Comparison of ENCODE assay signal across 8 mouse cellular contexts in genomic region chr1:60098024-60098781, GRCm38 (mm10). TPM values are rescaled to one million over a fixed set of nuclear protein-coding genes. Genes with fewer than 3 reads are reported as not detected.
DNase-seq lines count a peak whose midpoint lies in the region; ATAC-seq lines count a peak whose summit lies in the region.

Gene Carf (plus strand): TSS chr1:60098247.
Gene Wdr12 (minus strand): TSS chr1:60098645.

- DNase-seq in B cell, adult 2 months: peak; percentile 94 to 95
- DNase-seq in brain, adult 2 months (ENCODE audit: low read depth, low spot score): peak; percentile 100
- peak; percentile 98 for DNase-seq in heart, embryonic 10.5 days (ENCODE audit: low spot score)
- DNase-seq in liver: peak; percentile 95
- DNase-seq in spleen, postnatal 4 days (ENCODE audit: low spot score in 2 of 2): peak; percentile 95 to 98

- H3K9ac ChIP-seq in kidney, embryonic 15.5 days: peak within 1 kb of the TSS; percentile 95

- H3K4me2 ChIP-seq in kidney, embryonic 15.5 days: peak within 1 kb of the TSS; percentile 71

- no peaks in the 10 kb centered on the region for H3K27me3 ChIP-seq in heart, embryonic 10.5 days (ENCODE audit: insufficient read depth, poor library complexity, severe bottlenecking)
- no peaks in the 10 kb centered on the region for H3K27me3 ChIP-seq in kidney, embryonic 15.5 days

- whole genome bisulfite sequencing in heart, embryonic 10.5 days: under 1% methylated on average over 71 of the region's 71 CpGs
- under 1% methylated on average over 62 of the region's 71 CpGs for WGBS in kidney, embryonic 15.5 days

- H3K4me1 ChIP-seq in heart, embryonic 10.5 days: 0 out of 2 replicates have a peak, but pooled peaks cover 3% of the 10 kb centered on the region
- H3K4me1 ChIP-seq in kidney, embryonic 15.5 days: peaks cover 11% of the 10 kb centered on the region

- peak; percentile 95 for ATAC-seq in erythroblast, adult 5-6 weeks (replicated peaks; ENCODE audit: low FRiP score, poor library complexity, severe bottlenecking)
- ATAC-seq in kidney, embryonic 15.5 days (replicated peaks; ENCODE audit: low FRiP score): peak; percentile 97
- peak; percentile 94 for ATAC-seq in monocyte, adult 5-6 weeks (replicated peaks; ENCODE audit: insufficient number of reproducible peaks, low FRiP score, low TSS enrichment, poor library complexity, severe bottlenecking)

- no peaks in the 10 kb centered on the region for H3K9me3 ChIP-seq in heart, embryonic 10.5 days
- no peaks in the 10 kb centered on the region for H3K9me3 ChIP-seq in kidney, embryonic 15.5 days (replicated peaks)

- peak within 1 kb of the TSS; percentile 97 for H3K27ac ChIP-seq in heart, embryonic 10.5 days
- H3K27ac ChIP-seq in kidney, embryonic 15.5 days: peak within 1 kb of the TSS; percentile 100

- peaks cover 14% of the 10 kb centered on the region for H3K36me3 ChIP-seq in heart, embryonic 10.5 days
- peaks cover 14% of the 10 kb centered on the region for H3K36me3 ChIP-seq in kidney, embryonic 15.5 days

- peak within 1 kb of the TSS; percentile 88 for H3K4me3 ChIP-seq in heart, embryonic 10.5 days
- peak within 1 kb of the TSS; percentile 93 for H3K4me3 ChIP-seq in kidney, embryonic 15.5 days (replicated peaks)

RNA-seq across cellular contexts. Expression of gene Carf, which starts in this region (rescaled TPM):
- total RNA-seq in erythroblast, adult 5-6 weeks (2015; ENCODE audit: low replicate concordance): 1.0 TPM in 1 of 2 replicates, not detected in the other
- total RNA-seq in erythroblast, adult 5-6 weeks (2017; ENCODE audit: low replicate concordance): 2.2 and 3.2 TPM in 2 replicates
- 5.2 and 5.6 TPM in 2 replicates for polyA plus RNA-seq in heart, embryonic 10.5 days (2016; fragmentation: Nextera tagmentation; extraction: Ambion mirVana)
- polyA plus RNA-seq in kidney, embryonic 15.5 days (2015; fragmentation: Nextera tagmentation; extraction: Ambion mirVana): 6.9 and 7.6 TPM in 2 replicates
- 4.9 to 5.9 TPM (median 5.4 TPM) in 3 replicates for total RNA-seq in monocyte, adult 5-6 weeks (2017)

RNA-seq across cellular contexts. Expression of gene Wdr12, which starts in this region (rescaled TPM):
- 9.2 and 25.6 TPM in 2 replicates for total RNA-seq in erythroblast, adult 5-6 weeks (2015; ENCODE audit: low replicate concordance)
- total RNA-seq in erythroblast, adult 5-6 weeks (2017; ENCODE audit: low replicate concordance): 8.9 and 13.5 TPM in 2 replicates
- 40.6 and 54.9 TPM in 2 replicates for polyA plus RNA-seq in heart, embryonic 10.5 days (2016; fragmentation: Nextera tagmentation; extraction: Ambion mirVana)
- polyA plus RNA-seq in kidney, embryonic 15.5 days (2015; fragmentation: Nextera tagmentation; extraction: Ambion mirVana): 55.7 and 58.8 TPM in 2 replicates
- 5.5 to 18.7 TPM (median 8.1 TPM) in 3 replicates for total RNA-seq in monocyte, adult 5-6 weeks (2017)

Comparison
In these comparisons a context has a peak if more than half of its experiments do, and no peak if none do; other contexts are left out.
1. Peak in every context shown above with its lines: DNase-seq, ATAC-seq, H3K4me3 ChIP-seq and H3K27ac ChIP-seq.